ENCODE assay signal across 9 mouse cellular contexts in genomic region chr5:31138968-31139425, GRCm38 (mm10). TPM values are rescaled to one million over a fixed set of nuclear protein-coding genes. Genes with fewer than 3 reads are reported as not detected.
DNase-seq lines count a peak whose midpoint lies in the region; ATAC-seq and TF ChIP-seq lines count a peak whose summit lies in the region.
"Had no signal": no experiment of that assay in that cellular context is flagged by ENCODE, and none has a peak within 500 bp of the region (broad histone marks: within the 10 kb centered on the region; RNA-seq: fewer than 3 reads in every experiment).

No protein-coding gene starts in this region.

- ATAC-seq in midbrain, embryonic 12.5 days (ENCODE audit: low FRiP score, low read depth): no peak
- ATAC-seq in midbrain, embryonic 14.5 days (ENCODE audit: low FRiP score, low TSS enrichment): no peak
- 0 out of 2 replicates have a peak, but pooled peaks have one; percentile 2 for ATAC-seq in stomach, postnatal 0 days (ENCODE audit: low FRiP score, low TSS enrichment)

- H3K27ac ChIP-seq in midbrain, embryonic 12.5 days (replicated peaks): no peak overlapping the region
- H3K27ac ChIP-seq in midbrain, embryonic 14.5 days (replicated peaks; ENCODE audit: low read depth, low read length): no peak overlapping the region
- H3K27ac ChIP-seq in stomach, postnatal 0 days (replicated peaks): no peak overlapping the region
- no peak overlapping the region for H3K27ac ChIP-seq in layer of hippocampus, adult 2 months

- H3K4me2 ChIP-seq in midbrain, embryonic 12.5 days (replicated peaks): 0 out of 2 replicates have a peak overlapping the region, but pooled peaks have one; percentile 49
- H3K4me2 ChIP-seq in midbrain, embryonic 14.5 days (ENCODE audit: low read length): no peak overlapping the region
- 0 out of 2 replicates have a peak overlapping the region, but pooled peaks have one; percentile 25 for H3K4me2 ChIP-seq in stomach, postnatal 0 days (replicated peaks; ENCODE audit: low read depth)

- TF ChIP-seq CTCF in stomach, postnatal 0 days (IDR thresholded peaks at IDR 0.05; ENCODE audit: low read depth): no peak
- TF ChIP-seq CTCF in layer of hippocampus, adult 2 months (conservative IDR thresholded peaks at IDR 0.05): no peak

- peaks cover 9% of the 10 kb centered on the region for H3K36me3 ChIP-seq in midbrain, embryonic 12.5 days
- H3K36me3 ChIP-seq in midbrain, embryonic 14.5 days (ENCODE audit: control insufficient read depth, insufficient read depth, low read length): peaks cover 4% of the 10 kb centered on the region
- H3K36me3 ChIP-seq in stomach, postnatal 0 days (ENCODE audit: control insufficient read depth, insufficient read depth, low read length): peaks cover 3% of the 10 kb centered on the region

- DNase-seq in adrenal gland, adult (ENCODE audit: inconsistent age in 2 of 2, low spot score in 1 of 2): peak; percentile 18 to 65
- DNase-seq in adrenal gland, adult 8-10 months: no peak
- no peak for DNase-seq in midbrain, embryonic 14.5 days
- peak; percentile 75 to 76 for DNase-seq in kidney, postnatal 4 days
- DNase-seq in stomach, postnatal 0 days (ENCODE audit: low spot score): peak; percentile 36
- DNase-seq in layer of hippocampus, adult 2 months (ENCODE audit: low spot score in 2 of 2): no peak
- DNase-seq in cerebellum, postnatal 36 days: no peak

- no peak for TF ChIP-seq EP300 in stomach, postnatal 0 days (optimal IDR thresholded peaks at IDR 0.05)

- H3K9ac ChIP-seq in midbrain, embryonic 12.5 days (replicated peaks): no peak overlapping the region
- H3K9ac ChIP-seq in midbrain, embryonic 14.5 days (replicated peaks; ENCODE audit: low read length): no peak overlapping the region
- no peak overlapping the region for H3K9ac ChIP-seq in stomach, postnatal 0 days (ENCODE audit: low read length)

- WGBS in midbrain, embryonic 12.5 days: 14% methylated on average over 9 of the region's 9 CpGs
- 15% methylated on average over 9 of the region's 9 CpGs for WGBS in midbrain, embryonic 14.5 days
- 10% methylated on average over 9 of the region's 9 CpGs for WGBS in stomach, postnatal 0 days

- no peaks in the 10 kb centered on the region for H3K9me3 ChIP-seq in midbrain, embryonic 12.5 days
- H3K9me3 ChIP-seq in midbrain, embryonic 14.5 days (ENCODE audit: control insufficient read depth, low read length): no peaks in the 10 kb centered on the region
- H3K9me3 ChIP-seq in stomach, postnatal 0 days (ENCODE audit: control insufficient read depth, low read length): no peaks in the 10 kb centered on the region

- no peak overlapping the region for H3K4me3 ChIP-seq in midbrain, embryonic 12.5 days
- no peak overlapping the region for H3K4me3 ChIP-seq in midbrain, embryonic 14.5 days (replicated peaks; ENCODE audit: low read depth, low read length)
- no peak overlapping the region for H3K4me3 ChIP-seq in stomach, postnatal 0 days (ENCODE audit: low read depth, low read length)
- H3K4me3 ChIP-seq in layer of hippocampus, adult 2 months: no peak overlapping the region

- peaks cover 19% of the 10 kb centered on the region for H3K4me1 ChIP-seq in midbrain, embryonic 12.5 days
- H3K4me1 ChIP-seq in midbrain, embryonic 14.5 days (ENCODE audit: control insufficient read depth, insufficient read depth, low read length): 0 out of 2 replicates have a peak, but pooled peaks cover 2% of the 10 kb centered on the region
- no peaks in the 10 kb centered on the region for H3K4me1 ChIP-seq in stomach, postnatal 0 days (replicated peaks; ENCODE audit: control insufficient read depth, insufficient read depth)

- H3K27me3 ChIP-seq in midbrain, embryonic 12.5 days: peaks cover 60% of the 10 kb centered on the region
- peaks cover 45% of the 10 kb centered on the region for H3K27me3 ChIP-seq in midbrain, embryonic 14.5 days (ENCODE audit: control insufficient read depth, insufficient read depth, low read length)
- peaks cover 9% of the 10 kb centered on the region for H3K27me3 ChIP-seq in stomach, postnatal 0 days (ENCODE audit: control insufficient read depth, insufficient read depth, low read length)

RNA-seq across cellular contexts. Expression of gene Ucn, which starts 0.4 kb away (rescaled TPM):
- not detected for total RNA-seq in adrenal gland, adult 8-10 months (2022)
- not detected in 2 replicates for polyA plus RNA-seq in midbrain, embryonic 12.5 days (2016; fragmentation: Nextera tagmentation; extraction: Ambion mirVana)
- polyA plus RNA-seq in midbrain, embryonic 14.5 days (2014; fragmentation: Nextera tagmentation; extraction: Ambion mirVana): not detected in 2 replicates
- polyA plus RNA-seq in stomach, postnatal 0 days (2015; fragmentation: Nextera tagmentation; extraction: Ambion mirVana): not detected in 2 replicates
- total RNA-seq in layer of hippocampus, adult 2 months (2021): not detected
- total RNA-seq: liver, adult 2 months had no signal
- polyA plus RNA-seq: liver, adult 2 months had no signal

RNA-seq across cellular contexts. Expression of gene Mpv17, which starts 15.1 kb away (rescaled TPM):
- total RNA-seq in adrenal gland, adult 8-10 months (2022): 10 to 100 TPM; 63.7 to 83.4 (median 76.4) TPM
- polyA plus RNA-seq in midbrain, embryonic 12.5 days (2016; fragmentation: Nextera tagmentation; extraction: Ambion mirVana): 53.1 and 56.8 TPM in 2 replicates
- 49.0 and 49.9 TPM in 2 replicates for polyA plus RNA-seq in midbrain, embryonic 14.5 days (2014; fragmentation: Nextera tagmentation; extraction: Ambion mirVana)
- 29.4 and 29.6 TPM in 2 replicates for polyA plus RNA-seq in stomach, postnatal 0 days (2015; fragmentation: Nextera tagmentation; extraction: Ambion mirVana)
- total RNA-seq in layer of hippocampus, adult 2 months (2021): 10 to 100 TPM; 58.8 to 61.3 TPM

RNA-seq across cellular contexts. Expression of gene Trim54, which starts 22.5 kb away (rescaled TPM):
- not detected for total RNA-seq in adrenal gland, adult 8-10 months (2022)
- polyA plus RNA-seq in midbrain, embryonic 12.5 days (2016; fragmentation: Nextera tagmentation; extraction: Ambion mirVana): not detected in 2 replicates
- polyA plus RNA-seq in midbrain, embryonic 14.5 days (2014; fragmentation: Nextera tagmentation; extraction: Ambion mirVana): not detected in 2 replicates
- polyA plus RNA-seq in stomach, postnatal 0 days (2015; fragmentation: Nextera tagmentation; extraction: Ambion mirVana): 0.06 TPM in 1 of 2 replicates, not detected in the other
- not detected for total RNA-seq in layer of hippocampus, adult 2 months (2021)
- polyA plus RNA-seq: liver, adult 2 months had no signal

RNA-seq across cellular contexts. Expression of gene Slc30a3, which starts 31.0 kb away (rescaled TPM):
- under 1 TPM in 1 of 4 experiments, not detected in 3; 0.28 TPM for total RNA-seq in adrenal gland, adult 8-10 months (2022)
- polyA plus RNA-seq in midbrain, embryonic 12.5 days (2016; fragmentation: Nextera tagmentation; extraction: Ambion mirVana): 10.7 and 11.2 TPM in 2 replicates
- polyA plus RNA-seq in midbrain, embryonic 14.5 days (2014; fragmentation: Nextera tagmentation; extraction: Ambion mirVana): 19.8 and 20.0 TPM in 2 replicates
- 0.11 TPM in 1 of 2 replicates, not detected in the other for polyA plus RNA-seq in stomach, postnatal 0 days (2015; fragmentation: Nextera tagmentation; extraction: Ambion mirVana)
- total RNA-seq in layer of hippocampus, adult 2 months (2021): 10 to 100 TPM; 89.6 to 92.2 TPM

RNA-seq across cellular contexts. Expression of gene Dnajc5g, which starts 32.9 kb away (rescaled TPM):
- total RNA-seq in adrenal gland, adult 8-10 months (2022): not detected
- not detected in 2 replicates for polyA plus RNA-seq in midbrain, embryonic 12.5 days (2016; fragmentation: Nextera tagmentation; extraction: Ambion mirVana)
- polyA plus RNA-seq in midbrain, embryonic 14.5 days (2014; fragmentation: Nextera tagmentation; extraction: Ambion mirVana): not detected in 2 replicates
- polyA plus RNA-seq in stomach, postnatal 0 days (2015; fragmentation: Nextera tagmentation; extraction: Ambion mirVana): not detected in 2 replicates
- total RNA-seq in layer of hippocampus, adult 2 months (2021): not detected
- total RNA-seq: liver, adult 2 months had no signal
- polyA plus RNA-seq: liver, adult 2 months had no signal

Comparison
In these comparisons a context has a peak if more than half of its experiments do, and no peak if none do; other contexts are left out.
1. DNase-seq: peak in adrenal gland, adult (2 of 2), kidney, postnatal 4 days (2 of 2) and stomach, postnatal 0 days (single experiment); none in adrenal gland, adult 8-10 months (single experiment), midbrain, embryonic 14.5 days (single experiment), layer of hippocampus, adult 2 months (0 of 2) and cerebellum, postnatal 36 days (0 of 2).